Mouse (Mus musculus): Measurements from ENCODE around the gene Cyb5d1.
A peak's percentile ranks its signal among the peaks of the same experiment; 100 is the strongest.

Cyb5d1 gene

DNA sequence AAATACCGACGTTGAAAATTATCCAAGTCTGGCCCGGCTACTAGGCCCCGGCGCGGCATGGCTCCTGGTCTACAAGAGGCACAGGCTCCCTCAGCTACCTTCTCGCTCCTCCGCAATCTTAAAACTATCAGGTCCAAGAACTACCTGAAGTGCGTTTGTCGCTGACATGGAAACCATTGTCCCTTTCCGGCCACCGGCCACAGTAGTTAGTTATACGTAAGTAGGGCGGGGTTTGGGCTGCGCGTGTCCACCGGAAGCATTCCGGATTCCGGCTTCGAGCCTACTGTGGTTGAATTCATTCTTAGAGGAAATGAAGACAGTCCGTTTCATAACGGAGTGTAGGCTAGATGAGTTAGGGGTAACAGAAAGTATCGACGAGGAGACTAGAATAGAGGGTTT, at the start of gene Cyb5d1, which contains the start of gene Naa38:
Gene Cyb5d1, minus strand, starts transcription at position 397 of the 399 bp plus-strand sequence.
Gene Naa38, plus strand, starts transcription at position 253 of the 399 bp plus-strand sequence.
- peak; percentile 88 for DNase-seq (ENCODE audit: low read depth, low spot score)

GRCm38 (mm10) chr11:69443328-69443727, 47.9 kb upstream of the Cyb5d1 start:
- DNase-seq (ENCODE audit: low read depth, low spot score): no peak

DNA sequence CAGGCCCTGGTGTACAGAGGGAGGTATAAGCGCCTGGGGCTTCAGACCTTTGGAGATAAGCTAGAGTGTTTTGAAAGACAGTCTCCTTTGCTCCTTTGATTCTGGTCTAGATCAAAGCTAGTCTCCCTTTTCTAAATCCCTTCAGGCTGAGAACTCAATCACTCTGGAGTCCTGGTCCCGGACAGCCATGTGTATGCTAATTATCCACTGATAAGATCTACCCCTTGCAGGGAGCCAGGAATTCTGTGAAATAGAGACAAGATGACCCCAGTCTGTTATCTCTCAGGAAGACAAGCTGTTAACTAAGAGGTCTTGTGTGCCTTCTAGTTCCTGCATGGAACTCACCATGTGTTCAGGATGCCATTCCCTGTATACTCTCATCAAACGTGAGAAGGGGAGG, 41.9 kb upstream of the Cyb5d1 start:
- no peak for DNase-seq (ENCODE audit: low read depth, low spot score)

DNA sequence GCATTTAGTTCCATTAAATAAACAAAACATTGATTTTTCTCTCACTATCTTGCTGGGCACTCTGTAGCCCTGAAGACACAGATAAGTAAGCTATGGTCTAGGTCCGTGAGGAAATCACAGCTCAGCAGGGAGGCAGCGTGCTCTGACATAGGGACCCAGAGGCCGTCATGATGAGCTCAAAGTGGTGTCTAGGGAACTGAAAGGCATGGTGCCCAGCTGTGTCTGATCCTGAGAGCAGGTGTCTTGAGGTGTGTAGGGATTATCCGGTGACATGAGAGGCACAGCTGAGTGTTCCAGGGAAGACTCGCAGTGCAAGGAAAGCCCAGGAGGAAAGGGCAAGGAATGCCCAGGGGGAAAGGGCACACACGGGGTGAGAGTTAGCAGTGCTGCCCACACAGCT, 37.8 kb upstream of the Cyb5d1 start:
- no peak for DNase-seq (ENCODE audit: low read depth, low spot score)

GRCm38 (mm10) chr11:69432640-69432982, 37.2 kb upstream of the Cyb5d1 start:
- DNase-seq (ENCODE audit: low read depth, low spot score): no peak

DNA sequence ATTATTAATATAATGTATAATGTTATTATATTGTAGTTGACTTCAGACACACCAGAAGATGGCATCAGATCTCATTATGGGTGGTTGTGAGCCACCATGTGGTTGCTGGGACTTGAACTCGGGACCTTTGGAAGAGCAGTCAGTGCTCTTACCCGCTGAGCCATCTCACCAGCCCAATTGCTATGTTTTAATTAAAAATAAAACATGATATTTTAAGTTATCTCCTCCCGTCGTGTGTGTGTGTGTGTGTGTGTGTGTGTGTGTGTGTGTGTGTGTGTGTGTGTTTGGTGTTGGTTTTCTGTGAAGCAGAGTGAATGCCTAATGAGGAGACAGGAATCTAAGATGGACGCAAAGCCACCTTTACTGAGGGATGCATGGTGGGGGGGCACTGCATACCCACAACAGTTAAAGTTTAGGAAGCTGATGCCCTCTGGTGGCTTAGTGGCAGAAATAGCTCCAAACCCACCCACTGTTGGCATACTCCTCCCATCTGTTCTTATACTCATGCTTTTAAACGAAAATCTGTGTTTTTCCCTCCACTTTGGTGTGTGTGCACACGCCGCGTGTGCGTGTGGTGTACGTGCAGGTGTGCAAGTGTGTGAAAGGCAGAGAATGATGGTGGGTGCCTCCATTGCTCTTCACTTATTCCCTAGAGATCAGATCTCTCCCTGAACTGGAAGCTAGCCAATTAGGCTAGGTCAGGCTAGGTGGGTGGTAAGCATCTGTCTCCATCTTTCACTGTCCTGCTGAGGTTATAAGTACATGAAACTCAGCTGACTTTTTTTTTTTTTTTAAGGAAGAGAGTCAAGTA, 36.6 kb upstream of the Cyb5d1 start:
- DNase-seq (ENCODE audit: low read depth, low spot score): peak; percentile 81

DNA sequence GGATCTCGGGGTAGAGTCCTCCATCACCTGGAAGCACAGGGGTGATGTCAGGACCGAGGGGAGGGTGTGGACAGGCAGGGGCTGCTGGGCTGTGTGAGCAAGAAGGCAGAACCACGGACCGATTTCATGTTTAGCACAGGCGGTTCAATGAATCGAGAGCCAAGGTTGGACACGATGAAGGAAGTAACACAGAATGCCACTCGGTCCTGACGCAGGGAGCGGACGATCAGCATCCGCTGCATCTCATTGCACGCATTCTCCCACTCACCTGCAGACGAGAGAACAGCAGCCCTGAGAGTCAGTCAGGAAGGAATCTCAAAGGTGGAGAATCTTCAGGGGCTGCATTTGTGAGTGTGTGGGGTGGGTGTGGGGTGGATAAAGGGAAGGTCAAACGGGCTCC, 35.2 kb upstream of the Cyb5d1 start:
- no peak for DNase-seq (ENCODE audit: low read depth, low spot score)

- DNase-seq (ENCODE audit: low read depth, low spot score): no peak
Observed at GRCm38 (mm10) chr11:69429313-69429712, 33.9 kb upstream of the Cyb5d1 start.

GRCm38 (mm10) chr11:69428751-69429150, 33.3 kb upstream of the Cyb5d1 start:
- no peak for DNase-seq (ENCODE audit: low read depth, low spot score)

- no peak for DNase-seq (ENCODE audit: low read depth, low spot score)
Observed at GRCm38 (mm10) chr11:69426246-69426645, 30.8 kb upstream of the Cyb5d1 start.

DNA sequence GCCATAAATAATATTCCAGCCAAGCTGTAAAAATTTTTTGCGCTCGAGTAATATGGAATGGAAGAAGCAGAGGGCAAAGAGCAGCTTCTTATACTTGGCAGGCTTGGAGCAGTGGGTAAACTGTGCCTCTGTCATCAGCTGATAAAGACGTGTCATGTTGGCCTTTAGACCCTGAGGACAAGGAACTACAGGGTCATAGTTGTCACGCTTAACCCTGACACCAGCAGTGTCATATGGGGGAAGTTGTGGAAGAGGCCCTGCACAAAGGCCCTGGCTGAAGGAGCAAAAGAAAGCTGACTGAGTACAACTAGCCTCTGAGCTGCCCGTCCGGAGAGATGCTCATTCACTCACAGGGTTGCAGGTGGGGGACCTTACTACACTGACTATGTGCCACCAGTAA, 28.5 kb upstream of the Cyb5d1 start:
- no peak for DNase-seq (ENCODE audit: low read depth, low spot score)

- DNase-seq (ENCODE audit: low read depth, low spot score): no peak
Observed at GRCm38 (mm10) chr11:69422842-69423241, 27.4 kb upstream of the Cyb5d1 start.

DNA sequence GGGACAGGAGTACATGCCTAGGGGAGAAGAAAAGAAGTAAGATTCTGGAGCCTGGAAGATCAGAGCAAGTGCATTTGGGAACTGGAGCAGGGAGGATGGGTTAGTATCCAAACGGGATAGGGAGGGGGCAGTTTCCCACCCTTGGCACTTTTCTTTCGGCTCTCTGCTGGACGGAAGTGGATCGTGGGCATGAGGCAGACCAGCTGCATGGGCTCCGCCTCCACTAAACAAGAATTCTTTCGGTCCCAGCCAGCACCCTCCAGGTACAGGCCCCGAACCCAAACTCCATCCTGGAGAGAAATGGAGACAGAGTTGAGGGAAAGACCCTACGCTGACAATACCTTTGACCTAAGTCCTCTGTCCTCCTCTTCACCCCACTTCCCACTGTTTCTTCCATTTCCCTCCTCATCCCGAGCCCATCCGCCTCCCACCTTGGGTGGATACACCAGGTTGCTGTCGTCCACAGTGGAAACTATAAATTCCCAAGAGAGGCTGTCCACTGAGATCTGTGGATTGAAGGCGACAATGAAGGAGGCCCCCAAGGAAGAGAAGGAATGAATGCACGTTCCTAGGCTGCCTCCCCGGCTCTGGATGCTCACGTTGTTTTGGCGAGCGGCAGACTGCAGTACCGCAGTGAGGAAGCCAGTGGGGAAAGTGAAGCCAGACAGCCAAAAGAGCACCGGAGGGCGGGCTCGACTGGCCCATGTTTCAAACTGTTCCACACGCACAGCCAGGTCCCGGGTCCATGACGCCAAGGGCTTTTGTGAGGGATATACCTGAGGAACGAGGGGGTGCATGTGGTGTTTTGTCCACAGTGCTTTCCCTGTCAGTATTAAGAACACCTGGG, 25.9 kb upstream of the Cyb5d1 start:
- no peak for DNase-seq (ENCODE audit: low read depth, low spot score)

- no peak for DNase-seq (ENCODE audit: low read depth, low spot score)
Observed at GRCm38 (mm10) chr11:69420554-69421000, 25.1 kb upstream of the Cyb5d1 start.

- DNase-seq (ENCODE audit: low read depth, low spot score): peak; percentile 50
Observed at GRCm38 (mm10) chr11:69419813-69420553, 24.6 kb upstream of the Cyb5d1 start.

DNA sequence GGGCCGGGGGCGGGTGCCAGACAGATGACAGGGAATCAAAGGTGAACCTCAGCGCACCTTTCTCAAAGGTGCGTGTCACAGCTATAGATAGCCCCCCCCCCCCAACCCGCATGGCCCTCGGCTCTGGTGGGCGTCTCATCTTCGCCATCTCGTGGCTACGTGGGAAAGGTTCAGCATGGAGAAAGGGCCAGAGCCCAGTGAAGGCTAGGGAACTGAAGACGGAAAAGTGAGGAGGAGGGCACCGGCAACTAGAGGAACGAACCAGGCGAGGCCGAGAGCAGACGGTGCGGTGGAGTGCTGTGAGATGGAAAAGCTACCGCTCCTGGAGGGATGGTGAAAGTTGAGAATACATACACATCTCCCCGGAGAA, 24.0 kb upstream of the Cyb5d1 start:
- no peak for DNase-seq (ENCODE audit: low read depth, low spot score)

- DNase-seq (ENCODE audit: low read depth, low spot score): peak; percentile 98
Observed at GRCm38 (mm10) chr11:69418481-69419442, 23.3 kb upstream of the Cyb5d1 start.

DNA sequence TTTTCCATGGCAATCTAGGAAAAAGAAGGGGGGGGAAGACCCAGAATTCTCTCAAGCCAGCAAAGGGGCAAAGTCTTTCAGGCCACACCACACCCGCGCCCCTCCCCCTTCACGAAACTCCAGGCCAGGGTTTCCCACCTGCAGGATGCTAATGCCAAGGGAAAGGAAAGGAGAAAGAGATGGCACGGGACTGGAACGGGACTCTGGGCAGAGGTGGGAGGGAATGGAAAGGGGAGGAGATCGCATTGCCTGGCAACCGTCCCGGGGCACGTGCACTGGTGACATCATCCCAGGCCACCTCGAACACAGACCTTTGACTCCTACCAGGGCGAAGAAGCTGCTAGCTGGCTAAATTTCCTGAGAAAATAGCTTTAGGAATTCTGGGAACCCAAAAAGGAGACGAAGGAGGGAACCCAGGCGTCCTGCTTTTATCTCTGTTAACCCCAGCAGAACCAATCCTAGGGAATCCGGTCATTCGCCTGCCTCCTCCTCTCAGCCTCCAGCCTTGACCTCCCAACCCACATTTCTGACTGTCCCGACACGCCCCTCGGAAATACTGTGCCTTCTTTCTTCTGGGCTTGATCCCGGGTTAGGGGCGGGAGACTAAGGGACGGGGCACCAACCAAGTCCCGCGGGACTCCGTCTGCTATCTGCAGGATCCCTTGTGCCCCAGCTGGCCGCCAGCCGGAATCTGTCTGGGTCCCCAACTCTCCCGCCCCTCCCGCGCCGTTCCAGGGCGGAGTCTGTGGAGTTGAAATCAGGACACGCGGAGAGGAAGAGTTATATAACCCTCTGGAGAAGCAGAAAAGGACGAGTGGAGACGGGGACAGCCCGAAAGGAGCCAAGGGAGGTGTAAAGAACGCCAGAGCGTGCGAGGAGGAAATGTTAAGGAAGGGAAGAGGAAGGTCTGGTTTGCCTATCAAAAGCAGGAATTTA, 22.3 kb upstream of the Cyb5d1 start:
- DNase-seq (ENCODE audit: low read depth, low spot score): peak; percentile 96

- DNase-seq (ENCODE audit: low read depth, low spot score): no peak
Observed at GRCm38 (mm10) chr11:69416921-69417448, 21.6 kb upstream of the Cyb5d1 start.
